Mouse (Mus musculus): Measurements from ENCODE around the gene Gm38655.

DNA sequence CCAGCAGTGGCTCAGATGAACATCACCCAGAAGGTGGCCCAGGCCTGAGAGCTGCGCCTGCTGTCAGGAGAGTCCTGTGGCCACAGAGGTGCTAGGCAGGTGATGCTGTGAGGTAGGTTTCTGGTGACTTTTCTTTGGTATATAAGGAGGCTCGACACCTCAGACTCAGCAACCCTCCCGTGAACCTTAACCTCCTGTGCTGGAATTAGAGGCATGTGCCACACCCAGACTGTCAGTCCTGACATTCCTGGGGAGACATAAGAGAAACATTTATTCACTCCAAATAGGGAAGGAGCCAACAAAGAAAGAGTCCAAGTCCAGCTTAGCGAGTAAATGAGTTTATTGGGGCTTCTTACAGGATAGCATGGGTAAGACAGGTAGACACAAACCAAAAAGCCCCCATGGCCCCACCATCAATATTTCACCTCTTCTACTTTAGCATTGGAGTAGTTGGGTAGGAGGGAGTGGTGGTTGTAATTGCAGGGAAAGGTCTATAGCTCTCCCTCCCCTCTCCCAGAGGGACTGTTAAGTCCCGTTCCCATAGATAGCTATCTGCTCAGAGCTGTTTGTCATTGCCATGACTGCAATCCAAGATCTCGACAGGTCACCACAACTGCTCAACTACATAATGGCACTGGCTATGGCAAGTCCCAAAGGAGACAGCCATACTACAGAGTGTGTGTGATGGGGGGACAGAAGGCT, 9.2 kb downstream of the Gm38655 start:
- TF ChIP-seq CTCF (IDR thresholded peaks at IDR 0.05; ENCODE audit: extremely low read depth, insufficient read depth, low read length) (no peak), POLR2A (IDR thresholded peaks at IDR 0.05; ENCODE audit: extremely low read depth, insufficient read depth, low read length) (no peak)
